Mouse (Mus musculus): ENCODE measurements around the gene Ccdc92b.

The Ccdc92b gene

GRCm38 (mm10) chr11:74655941-74656340, 36.5 kb downstream of the Ccdc92b start:
- DNase-seq: no peak

- no peak for DNase-seq
These were observed 40.9 kb downstream of the Ccdc92b start for GRCm38 (mm10) chr11:74660336-74660735.

GRCm38 (mm10) chr11:74661641-74662040, 42.2 kb downstream of the Ccdc92b start:
- no peak for DNase-seq

GRCm38 (mm10) chr11:74662221-74662620, 42.8 kb downstream of the Ccdc92b start:
- no peak for DNase-seq

GRCm38 (mm10) chr11:74664279-74664678, 44.9 kb downstream of the Ccdc92b start:
- no peak for DNase-seq

GRCm38 (mm10) chr11:74664906-74665305, 45.5 kb downstream of the Ccdc92b start:
- DNase-seq: no peak

GRCm38 (mm10) chr11:74665631-74666283, 46.4 kb downstream of the Ccdc92b start:
- DNase-seq: no peak

GRCm38 (mm10) chr11:74666284-74666652, 46.9 kb downstream of the Ccdc92b start:
- no peak for DNase-seq

- no peak for DNase-seq
These were observed 47.6 kb downstream of the Ccdc92b start for GRCm38 (mm10) chr11:74666776-74667581.

- DNase-seq: no peak
These were observed 48.2 kb downstream of the Ccdc92b start for GRCm38 (mm10) chr11:74667582-74668010.

GRCm38 (mm10) chr11:74668466-74668865, 49.1 kb downstream of the Ccdc92b start:
- no peak for DNase-seq

- DNase-seq: no peak
These were observed 49.6 kb downstream of the Ccdc92b start for GRCm38 (mm10) chr11:74668971-74669370.

- DNase-seq: no peak
These were observed 50.7 kb downstream of the Ccdc92b start for GRCm38 (mm10) chr11:74670151-74670550.

GRCm38 (mm10) chr11:74671013-74671412, 51.6 kb downstream of the Ccdc92b start:
- no peak for DNase-seq

GRCm38 (mm10) chr11:74671839-74672238, 52.4 kb downstream of the Ccdc92b start:
- DNase-seq: no peak

GRCm38 (mm10) chr11:74672901-74673513, 53.6 kb downstream of the Ccdc92b start:
- no peak for DNase-seq

- DNase-seq: no peak
These were observed 54.2 kb downstream of the Ccdc92b start for GRCm38 (mm10) chr11:74673561-74673960.

GRCm38 (mm10) chr11:74674713-74675112, 55.3 kb downstream of the Ccdc92b start:
- no peak for DNase-seq

- no peak for DNase-seq
These were observed 55.8 kb downstream of the Ccdc92b start for GRCm38 (mm10) chr11:74675156-74675555.
